ENCODE assay signal across 8 mouse cellular contexts in the genomic region with DNA sequence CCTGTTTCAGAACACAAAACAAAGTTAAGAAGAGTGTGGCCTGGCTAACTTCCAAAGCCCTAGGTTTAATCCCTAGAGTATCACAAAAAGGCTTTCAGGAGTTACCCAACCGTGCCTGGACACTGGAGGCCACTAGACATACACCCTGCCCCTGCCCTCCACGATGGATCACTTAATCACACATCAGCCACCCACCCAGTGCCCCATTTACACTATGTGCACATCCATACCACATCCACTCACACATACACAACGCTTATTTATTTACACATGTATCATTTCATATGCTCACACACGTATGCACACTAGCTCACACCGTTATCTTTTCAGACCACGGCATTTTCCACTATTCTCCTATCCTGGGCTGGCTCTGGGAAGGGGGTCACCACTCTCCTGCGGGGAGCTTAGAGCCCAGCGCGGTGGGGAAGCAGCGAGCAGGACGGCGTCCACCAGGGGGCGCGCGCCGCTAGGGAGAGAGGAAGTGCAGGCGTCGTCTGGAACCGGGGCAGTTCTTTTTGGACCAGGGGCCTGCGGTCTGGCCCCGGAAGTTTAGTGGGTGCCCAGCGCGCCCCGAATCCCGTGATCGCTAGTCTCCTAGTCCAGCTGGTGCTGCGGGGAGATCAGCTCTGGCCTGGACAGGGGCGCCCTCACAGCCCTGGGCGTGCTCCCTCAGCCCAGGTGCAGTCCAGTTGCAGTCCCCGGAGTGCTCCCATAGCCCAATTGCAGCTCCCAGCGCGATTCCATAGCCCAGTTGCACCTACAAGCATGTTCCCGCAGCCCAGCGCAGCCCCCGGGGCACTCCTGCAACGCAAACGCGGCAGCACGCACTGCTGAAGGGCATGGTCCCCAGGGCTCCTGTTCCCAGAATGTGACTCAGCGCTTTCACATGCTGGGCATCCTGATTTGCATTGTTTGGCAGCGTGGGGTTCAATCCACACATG. TPM values are rescaled to one million over a fixed set of nuclear protein-coding genes. Genes with fewer than 3 reads are reported as not detected.
A peak's percentile ranks its signal among the peaks of the same experiment; 100 is the strongest.
DNase-seq lines count a peak whose midpoint lies in the region; ATAC-seq lines count a peak whose summit lies in the region.

No protein-coding gene starts in this region.

- DNase-seq in adrenal gland, adult 18-20 months (ENCODE audit: low spot score in 2 of 2) = peak; percentile 95 to 97
- peak; percentile 87 for DNase-seq in embryo, embryonic 10.5 days (ENCODE audit: low spot score)
- peak; percentile 91 for DNase-seq in gastrocnemius, postnatal 4 days (ENCODE audit: low spot score in 2 of 2)
- peak; percentile 79 for DNase-seq in left cerebral cortex, postnatal 36 days (ENCODE audit: low spot score in 2 of 2)
- peak; percentile 88 for DNase-seq in midbrain, embryonic 10.5 days (ENCODE audit: low spot score)
- peak; percentile 81 for DNase-seq in right cerebral cortex, postnatal 25 days
- DNase-seq in urinary bladder, postnatal 4 days (ENCODE audit: low spot score in 2 of 2) = peak; percentile 75 to 95

- peak; percentile 88 for ATAC-seq in intestine, embryonic 15.5 days

- no peaks in the 10 kb centered on the region for H3K36me3 ChIP-seq in intestine, embryonic 15.5 days
- H3K36me3 ChIP-seq in midbrain, embryonic 10.5 days = no peaks in the 10 kb centered on the region

- peak overlapping the region; percentile 62 for H3K9ac ChIP-seq in intestine, embryonic 15.5 days

- H3K9me3 ChIP-seq in intestine, embryonic 15.5 days = no peaks in the 10 kb centered on the region
- H3K9me3 ChIP-seq in midbrain, embryonic 10.5 days (replicated peaks) = no peaks in the 10 kb centered on the region

- H3K4me2 ChIP-seq in intestine, embryonic 15.5 days (replicated peaks) = peak overlapping the region; percentile 96

- intact Hi-C loops in left cerebral cortex, postnatal 36 days (cut with DNase I) = loop anchor here (1.0 to 5.0 kb wide), 3 partner anchors 50 to 143 kb away; no protein-coding TSS in a partner anchor

- no peaks in the 10 kb centered on the region for H3K27me3 ChIP-seq in intestine, embryonic 15.5 days (replicated peaks)
- peaks cover 48% of the 10 kb centered on the region for H3K27me3 ChIP-seq in midbrain, embryonic 10.5 days (ENCODE audit: low read depth, poor library complexity, severe bottlenecking)

- H3K27ac ChIP-seq in intestine, embryonic 15.5 days = no peak overlapping the region
- H3K27ac ChIP-seq in midbrain, embryonic 10.5 days (replicated peaks) = peak overlapping the region; percentile 87

- peaks cover 4% of the 10 kb centered on the region; the same call in 1 of the 2 replicates for H3K4me1 ChIP-seq in intestine, embryonic 15.5 days (replicated peaks)
- H3K4me1 ChIP-seq in midbrain, embryonic 10.5 days = peaks cover 29% of the 10 kb centered on the region

- peak overlapping the region; percentile 38 for H3K4me3 ChIP-seq in intestine, embryonic 15.5 days (replicated peaks)
- H3K4me3 ChIP-seq in midbrain, embryonic 10.5 days = peak overlapping the region; percentile 60

- WGBS in intestine, embryonic 15.5 days = 2% methylated on average over 41 of the region's 41 CpGs
- 2% methylated on average over 41 of the region's 41 CpGs for WGBS in midbrain, embryonic 10.5 days

RNA-seq across cellular contexts. Expression of gene Exoc7, which starts 12.0 kb away (rescaled TPM):
- 10 to 100 TPM; 53.4 to 54.2 TPM for total RNA-seq in adrenal gland, adult 18-20 months (2021)
- 10 to 100 TPM; 87.9 to 99.9 TPM for total RNA-seq in gastrocnemius, postnatal 4 days (2021)
- 52.1 and 52.5 TPM in 2 replicates for polyA plus RNA-seq in intestine, embryonic 15.5 days (2015; fragmentation: Nextera tagmentation; extraction: Ambion mirVana)
- total RNA-seq in left cerebral cortex, postnatal 36 days (2021) = 100 to 1,000 TPM in 1 of 2 experiments, 10 to 100 TPM in 1; 93.0 to 100 TPM
- 57.6 and 71.6 TPM in 2 replicates for polyA plus RNA-seq in midbrain, embryonic 10.5 days (2016; fragmentation: Nextera tagmentation; extraction: Ambion mirVana)

RNA-seq across cellular contexts. Expression of gene Foxj1, which starts 16.2 kb away (rescaled TPM):
- total RNA-seq in adrenal gland, adult 18-20 months (2021) = under 1 TPM; 0.10 to 0.13 TPM
- total RNA-seq in gastrocnemius, postnatal 4 days (2021) = under 1 TPM; 0.29 to 0.31 TPM
- polyA plus RNA-seq in intestine, embryonic 15.5 days (2015; fragmentation: Nextera tagmentation; extraction: Ambion mirVana) = 0.66 and 0.77 TPM in 2 replicates
- 1 to 10 TPM; 5.0 to 5.2 TPM for total RNA-seq in left cerebral cortex, postnatal 36 days (2021)
- 7.1 and 8.4 TPM in 2 replicates for polyA plus RNA-seq in midbrain, embryonic 10.5 days (2016; fragmentation: Nextera tagmentation; extraction: Ambion mirVana)

RNA-seq across cellular contexts. Expression of gene Galr2, which starts 38.2 kb away (rescaled TPM):
- under 1 TPM; 0.20 to 0.29 TPM for total RNA-seq in adrenal gland, adult 18-20 months (2021)
- total RNA-seq in gastrocnemius, postnatal 4 days (2021) = under 1 TPM; 0.37 to 0.75 TPM
- 0.19 and 0.21 TPM in 2 replicates for polyA plus RNA-seq in intestine, embryonic 15.5 days (2015; fragmentation: Nextera tagmentation; extraction: Ambion mirVana)
- not detected for total RNA-seq in left cerebral cortex, postnatal 36 days (2021)
- 0.09 and 0.12 TPM in 2 replicates for polyA plus RNA-seq in midbrain, embryonic 10.5 days (2016; fragmentation: Nextera tagmentation; extraction: Ambion mirVana)

RNA-seq across cellular contexts. Expression of gene Srp68, which starts 45.0 kb away (rescaled TPM):
- total RNA-seq in adrenal gland, adult 18-20 months (2021) = 10 to 100 TPM; 72.8 to 75.2 TPM
- total RNA-seq in gastrocnemius, postnatal 4 days (2021) = 10 to 100 TPM; 94.2 to 94.6 TPM
- 95.2 and 96.7 TPM in 2 replicates for polyA plus RNA-seq in intestine, embryonic 15.5 days (2015; fragmentation: Nextera tagmentation; extraction: Ambion mirVana)
- 10 to 100 TPM; 66.6 to 70.6 TPM for total RNA-seq in left cerebral cortex, postnatal 36 days (2021)
- polyA plus RNA-seq in midbrain, embryonic 10.5 days (2016; fragmentation: Nextera tagmentation; extraction: Ambion mirVana) = 96.1 and 106 TPM in 2 replicates

Comparison
In these comparisons a context has a peak if more than half of its experiments do, and no peak if none do; other contexts are left out.
1. RNA of gene Foxj1, which starts 16.2 kb away (total RNA-seq): 5.0 to 5.2 TPM in left cerebral cortex, postnatal 36 days; 0.29 to 0.31 TPM in gastrocnemius, postnatal 4 days and 0.10 to 0.13 TPM in adrenal gland, adult 18-20 months; every median in the first group is over 4 times any median in the second.
2. Peak in every context shown above with its lines, with median percentiles within 50 percentile points of each other: DNase-seq.